Mouse (Mus musculus) kidney, adult 9 months (tissue): Measurements from ENCODE around the gene Zfp57.
A peak's percentile ranks its signal among the peaks of the same experiment; 100 is the strongest.
"Not testable (repeated sequence)": the region's sequence is repeated elsewhere in the genome, so short reads cannot be mapped to it uniquely, and the experiment has no call there.

Experiments used
- DNase-seq: peaks from one replicate; pipeline ENCODE4 v3.0.0; 2022

The Zfp57 gene

GRCm38 (mm10) chr17:37000863-37001262, at the start of gene Zfp57:
Zfp57 (plus strand) TSS chr17:37001163.
- DNase-seq = no peak

GRCm38 (mm10) chr17:36952631-36953030, 48.3 kb upstream of the Zfp57 start:
- DNase-seq = no peak

GRCm38 (mm10) chr17:36953062-36953461, 47.9 kb upstream of the Zfp57 start:
- DNase-seq = no peak

- peak; percentile 97 for DNase-seq
Measured at GRCm38 (mm10) chr17:36957999-36958743, 42.8 kb upstream of the Zfp57 start, which contains the start of the genes Znrd1 and Znrd1as. Znrd1 (minus strand) TSS chr17:36958559. Znrd1as (plus strand) TSS chr17:36958592.

GRCm38 (mm10) chr17:36958884-36959283, 42.1 kb upstream of the Zfp57 start:
- peak; percentile 22 for DNase-seq

GRCm38 (mm10) chr17:36961125-36961524, 39.8 kb upstream of the Zfp57 start:
- DNase-seq = no peak

GRCm38 (mm10) chr17:36966875-36967274, 34.1 kb upstream of the Zfp57 start:
- DNase-seq = no peak

- no peak for DNase-seq
Measured at GRCm38 (mm10) chr17:36970316-36970890, 30.6 kb upstream of the Zfp57 start.

- no peak for DNase-seq
Measured at GRCm38 (mm10) chr17:36971172-36971850, 29.7 kb upstream of the Zfp57 start.

GRCm38 (mm10) chr17:36972791-36973190, 28.2 kb upstream of the Zfp57 start:
- DNase-seq = no peak

- no peak for DNase-seq
Measured at GRCm38 (mm10) chr17:36973271-36973787, 27.6 kb upstream of the Zfp57 start.

GRCm38 (mm10) chr17:36981221-36981813, 19.6 kb upstream of the Zfp57 start, which contains the start of gene 2410137M14Rik:
2410137M14Rik (minus strand) TSS chr17:36981237.
- DNase-seq = no peak

- DNase-seq = no peak
Measured at GRCm38 (mm10) chr17:36981845-36982244, 19.1 kb upstream of the Zfp57 start.

- DNase-seq = no peak
Measured at GRCm38 (mm10) chr17:36982253-36983155, 18.5 kb upstream of the Zfp57 start.

- no peak for DNase-seq
Measured at GRCm38 (mm10) chr17:36988475-36988874, 12.5 kb upstream of the Zfp57 start.

GRCm38 (mm10) chr17:36989437-36989836, 11.5 kb upstream of the Zfp57 start, which contains the start of gene H2-M5:
H2-M5 (minus strand) TSS chr17:36989537.
- no peak for DNase-seq

GRCm38 (mm10) chr17:36990630-36991029, 10.3 kb upstream of the Zfp57 start:
- DNase-seq = not testable (repeated sequence)

GRCm38 (mm10) chr17:36992336-36993104, 8.4 kb upstream of the Zfp57 start:
- no peak for DNase-seq

GRCm38 (mm10) chr17:36993770-36994325, 7.1 kb upstream of the Zfp57 start:
- DNase-seq = no peak

GRCm38 (mm10) chr17:36994528-36994927, 6.4 kb upstream of the Zfp57 start:
- no peak for DNase-seq

- peak; percentile 11 for DNase-seq
Measured at GRCm38 (mm10) chr17:36995448-36995847, 5.5 kb upstream of the Zfp57 start.
